Mouse (Mus musculus): Measurements from ENCODE around the gene Irf3.

- TF ChIP-seq POLR2A (IDR thresholded peaks at IDR 0.05; ENCODE audit: low read depth, low read length) (no peak), CTCF (conservative IDR thresholded peaks at IDR 0.05; ENCODE audit: insufficient read depth, insufficient read length, low read depth, low read length) (no peak)
These were observed 30.8 kb upstream of the Irf3 start for GRCm38 (mm10) chr7:44966638-44967037.
